Mouse (Mus musculus) liver, embryonic 14.5 days (tissue): ENCODE measurements around the gene Pcbp3.
"Not testable (repeated sequence)": the region's sequence is repeated elsewhere in the genome, so short reads cannot be mapped to it uniquely, and the experiment has no call there.

Experiments used
- CTCF ChIP-seq: IDR thresholded peaks from 2 replicates; pipeline ENCODE4 v1.5.1; 2016; ENCODE audit warnings: antibody characterized with exemption, low read depth, control low read depth
- EP300 ChIP-seq: IDR thresholded peaks from 2 replicates; pipeline ENCODE4 v1.6.1; 2016; ENCODE audit warnings: antibody characterized with exemption, low read depth

DNA sequence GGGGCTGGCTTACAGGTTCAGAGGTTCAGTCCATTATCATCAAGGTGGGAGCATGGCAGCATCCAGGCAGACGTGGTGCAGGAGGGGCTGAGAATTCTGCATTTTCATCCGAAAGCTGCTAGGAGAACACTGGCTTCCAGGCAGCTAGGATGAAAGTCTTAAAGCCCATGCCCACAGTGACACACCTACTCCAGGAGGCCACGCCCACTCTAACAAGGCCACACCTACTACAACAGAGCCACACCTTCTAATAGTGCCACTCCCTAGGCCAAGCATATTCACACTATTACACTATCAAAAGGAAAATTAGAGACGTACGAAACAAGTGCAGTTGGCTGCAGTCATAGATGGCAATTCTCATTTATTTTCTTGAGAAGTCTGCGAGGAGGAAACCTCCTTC is 10.6 kb upstream of the Pcbp3 start:
- TF ChIP-seq EP300, CTCF: not testable (repeated sequence)
